Mouse (Mus musculus): ENCODE measurements at regions not wholly inside any gene's neighbourhood (a gene's known extent, or its start where the extent isn't known, plus 50 kb on each side); places are given as distances from the start of the nearest gene placed in this dataset.

- Histone ChIP-seq H3K27me3 (ENCODE audit: control insufficient read depth, insufficient read depth, low read length) (no peaks in the 10 kb centered on the region), H3K36me3 (ENCODE audit: control insufficient read depth, insufficient read depth, low read length) (no peaks in the 10 kb centered on the region), H3K27ac (ENCODE audit: control insufficient read depth, insufficient read depth, low read depth, low read length) (no peak overlapping the region), H3K4me3 (ENCODE audit: control insufficient read depth, low read depth, low read length) (no peak overlapping the region), H3K4me1 (ENCODE audit: control insufficient read depth, insufficient read depth, low read length) (peaks cover 3% of the 10 kb centered on the region; the same call in 1 of the 2 replicates)
- TF ChIP-seq CTCF (IDR thresholded peaks at IDR 0.05; ENCODE audit: control insufficient read depth, insufficient read depth, insufficient replicate concordance, low read depth, low read length) (no peak), POLR2A (IDR thresholded peaks at IDR 0.05; ENCODE audit: control insufficient read depth, low read depth, low read length) (no peak)
These were observed 247.0 kb downstream of the Nr2f2 start for GRCm38 (mm10) chr7:70119517-70119916.

- no peaks in the 10 kb centered on the region for H3K36me3 ChIP-seq (ENCODE audit: control insufficient read depth, insufficient read depth, low read length)
- TF ChIP-seq POLR2A (IDR thresholded peaks at IDR 0.05; ENCODE audit: control insufficient read depth, low read depth, low read length): no peak
- no peak for TF ChIP-seq CTCF (IDR thresholded peaks at IDR 0.05; ENCODE audit: control insufficient read depth, insufficient read depth, insufficient replicate concordance, low read depth, low read length)
- H3K27me3 ChIP-seq (ENCODE audit: control insufficient read depth, insufficient read depth, low read length): no peaks in the 10 kb centered on the region
- H3K4me1 ChIP-seq (ENCODE audit: control insufficient read depth, insufficient read depth, low read length): peaks cover 3% of the 10 kb centered on the region; the same call in 1 of the 2 replicates
- peak overlapping the region; percentile 58 for H3K4me3 ChIP-seq (ENCODE audit: control insufficient read depth, low read depth, low read length)
- H3K27ac ChIP-seq (ENCODE audit: control insufficient read depth, insufficient read depth, low read depth, low read length): no peak overlapping the region
These were observed 247.6 kb downstream of the Nr2f2 start for GRCm38 (mm10) chr7:70118971-70119370.

DNA sequence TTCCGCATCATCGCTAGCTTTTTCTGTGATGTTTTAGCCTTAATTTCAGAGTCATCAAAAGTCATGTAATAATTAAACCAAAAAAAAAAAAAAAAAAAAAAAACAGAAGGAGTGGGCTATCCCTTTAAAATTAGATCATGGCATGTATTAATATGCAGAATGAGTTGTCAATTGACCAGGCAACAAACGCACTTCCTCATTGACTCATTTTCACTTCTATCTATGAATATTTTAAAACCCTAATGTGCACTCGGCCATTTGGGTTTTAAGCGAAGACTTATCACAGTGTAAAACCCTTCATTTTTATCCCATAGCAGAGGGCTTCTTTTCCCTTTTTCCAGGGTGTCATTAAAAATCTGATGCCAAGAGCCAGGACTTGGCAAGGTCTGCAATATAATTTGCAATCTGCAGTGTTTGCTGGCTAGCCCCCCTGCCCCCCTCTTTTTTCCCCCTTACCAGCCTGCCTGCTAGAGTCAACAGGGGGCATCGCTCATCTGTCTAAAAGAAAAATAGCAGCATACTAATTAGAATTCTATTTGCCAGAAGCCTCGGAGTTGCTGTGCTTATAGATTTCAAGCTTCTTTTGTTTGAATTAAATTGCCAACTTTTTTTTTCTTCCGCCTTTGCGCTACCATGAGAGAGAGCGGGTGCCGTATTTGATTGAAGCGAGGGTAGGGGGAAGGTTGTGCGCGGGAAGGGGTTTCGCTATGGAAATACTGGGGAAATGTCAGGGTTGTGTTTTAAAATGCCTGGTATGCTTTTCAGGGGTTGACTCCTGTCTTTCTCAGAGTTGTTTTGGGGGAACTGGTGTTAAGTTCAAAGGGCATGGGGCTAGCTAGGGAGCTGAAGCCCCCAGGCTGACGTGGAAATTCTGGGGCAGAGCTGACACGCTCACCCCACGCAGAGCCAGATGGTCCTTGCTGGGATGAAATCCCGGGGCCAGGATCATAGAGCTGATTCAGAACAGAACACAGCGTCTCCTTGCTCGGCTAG lies 248.3 kb downstream of the Nr2f2 start:
- no peaks in the 10 kb centered on the region for H3K27me3 ChIP-seq (ENCODE audit: control insufficient read depth, insufficient read depth, low read length)
- no peak for TF ChIP-seq CTCF (IDR thresholded peaks at IDR 0.05; ENCODE audit: control insufficient read depth, insufficient read depth, insufficient replicate concordance, low read depth, low read length)
- TF ChIP-seq POLR2A (IDR thresholded peaks at IDR 0.05; ENCODE audit: control insufficient read depth, low read depth, low read length): no peak
- H3K27ac ChIP-seq (ENCODE audit: control insufficient read depth, insufficient read depth, low read depth, low read length): no peak overlapping the region
- no peaks in the 10 kb centered on the region for H3K36me3 ChIP-seq (ENCODE audit: control insufficient read depth, insufficient read depth, low read length)
- H3K4me1 ChIP-seq (ENCODE audit: control insufficient read depth, insufficient read depth, low read length): peaks cover 3% of the 10 kb centered on the region; the same call in 1 of the 2 replicates
- peak overlapping the region; percentile 58 for H3K4me3 ChIP-seq (ENCODE audit: control insufficient read depth, low read depth, low read length)

DNA sequence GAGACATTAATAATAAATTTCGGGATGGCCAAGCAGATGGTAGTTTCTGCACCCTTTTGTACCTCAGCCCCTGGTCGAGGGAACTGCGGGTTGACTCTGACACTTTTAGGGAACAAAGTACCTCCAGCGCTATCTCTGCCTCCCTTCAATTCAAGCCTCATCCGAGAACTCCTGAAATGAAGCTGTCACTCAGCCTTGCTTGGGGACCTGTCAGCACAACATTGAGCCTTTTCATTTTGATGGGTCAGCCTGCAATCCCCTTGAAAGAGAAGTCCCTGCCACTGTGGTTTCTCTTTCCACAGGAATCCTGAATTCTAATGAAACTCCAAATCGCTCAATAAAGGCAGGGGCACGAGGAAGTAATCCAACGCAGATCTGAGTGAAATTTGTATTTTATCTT lies 257.5 kb downstream of the Nr2f2 start:
- Histone ChIP-seq H3K4me1 (ENCODE audit: control insufficient read depth, insufficient read depth, low read length) (no peaks in the 10 kb centered on the region), H3K4me3 (ENCODE audit: control insufficient read depth, low read depth, low read length) (no peak overlapping the region), H3K27ac (ENCODE audit: control insufficient read depth, insufficient read depth, low read depth, low read length) (no peak overlapping the region), H3K27me3 (ENCODE audit: control insufficient read depth, insufficient read depth, low read length) (no peaks in the 10 kb centered on the region), H3K36me3 (ENCODE audit: control insufficient read depth, insufficient read depth, low read length) (no peaks in the 10 kb centered on the region)
- TF ChIP-seq CTCF (IDR thresholded peaks at IDR 0.05; ENCODE audit: control insufficient read depth, insufficient read depth, insufficient replicate concordance, low read depth, low read length) (no peak), POLR2A (IDR thresholded peaks at IDR 0.05; ENCODE audit: control insufficient read depth, low read depth, low read length) (no peak)

GRCm38 (mm10) chr7:70105024-70105423 lies 261.5 kb downstream of the Nr2f2 start:
- H3K4me1 ChIP-seq (ENCODE audit: control insufficient read depth, insufficient read depth, low read length): no peaks in the 10 kb centered on the region

DNA sequence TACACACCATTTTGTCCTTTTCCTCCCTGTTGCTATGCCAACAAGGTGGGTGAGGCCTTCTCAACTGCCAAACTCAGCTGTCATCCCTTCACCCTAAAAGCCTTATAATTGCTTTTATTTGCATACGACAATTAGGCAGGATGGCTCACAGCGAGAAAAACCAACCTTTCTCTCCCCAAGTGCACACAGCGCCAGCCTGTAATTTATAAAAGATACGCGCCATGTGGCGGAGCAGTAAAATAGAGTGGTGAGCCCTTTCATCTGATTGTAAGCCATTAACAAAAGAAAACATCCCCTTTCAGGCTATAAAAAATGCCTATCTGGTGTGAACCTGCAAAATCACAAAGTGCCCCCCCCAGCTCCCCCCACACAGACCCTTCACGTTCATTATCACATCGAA lies 262.0 kb downstream of the Nr2f2 start:
- H3K36me3 ChIP-seq (ENCODE audit: control insufficient read depth, insufficient read depth, low read length): no peaks in the 10 kb centered on the region
- no peaks in the 10 kb centered on the region for H3K27me3 ChIP-seq (ENCODE audit: control insufficient read depth, insufficient read depth, low read length)
- no peak overlapping the region for H3K27ac ChIP-seq (ENCODE audit: control insufficient read depth, insufficient read depth, low read depth, low read length)
- no peaks in the 10 kb centered on the region for H3K4me1 ChIP-seq (ENCODE audit: control insufficient read depth, insufficient read depth, low read length)
- no peak overlapping the region for H3K4me3 ChIP-seq (ENCODE audit: control insufficient read depth, low read depth, low read length)
- no peak for TF ChIP-seq CTCF (IDR thresholded peaks at IDR 0.05; ENCODE audit: control insufficient read depth, insufficient read depth, insufficient replicate concordance, low read depth, low read length)
- no peak for TF ChIP-seq POLR2A (IDR thresholded peaks at IDR 0.05; ENCODE audit: control insufficient read depth, low read depth, low read length)

More at GRCm38 (mm10) chr7:70105024-70105423, 261.5 kb downstream of the Nr2f2 start:
- TF ChIP-seq POLR2A (IDR thresholded peaks at IDR 0.05; ENCODE audit: control insufficient read depth, low read depth, low read length) (no peak), CTCF (IDR thresholded peaks at IDR 0.05; ENCODE audit: control insufficient read depth, insufficient read depth, insufficient replicate concordance, low read depth, low read length) (no peak)
- H3K36me3 ChIP-seq (ENCODE audit: control insufficient read depth, insufficient read depth, low read length): no peaks in the 10 kb centered on the region
- H3K27me3 ChIP-seq (ENCODE audit: control insufficient read depth, insufficient read depth, low read length): no peaks in the 10 kb centered on the region
- H3K27ac ChIP-seq (ENCODE audit: control insufficient read depth, insufficient read depth, low read depth, low read length): no peak overlapping the region
- H3K4me3 ChIP-seq (ENCODE audit: control insufficient read depth, low read depth, low read length): no peak overlapping the region

DNA sequence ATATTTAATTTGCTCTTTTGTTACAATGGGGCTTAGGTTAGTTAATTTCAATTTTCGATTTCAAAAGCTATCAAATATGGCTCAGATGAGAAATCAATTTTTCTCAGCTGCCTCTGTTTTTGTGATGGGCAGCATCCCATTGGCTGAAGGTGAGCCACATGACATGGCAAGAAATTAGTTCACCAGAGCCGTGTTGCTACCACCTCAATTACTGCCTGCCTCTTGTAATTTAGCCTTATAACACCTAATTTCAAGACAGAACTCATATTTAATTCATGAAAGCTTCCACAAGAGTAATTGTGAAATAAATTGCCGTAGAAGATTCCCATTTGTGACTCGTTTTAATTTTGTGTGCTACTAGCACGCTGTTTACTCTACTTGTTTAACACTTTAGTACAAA lies 262.9 kb downstream of the Nr2f2 start:
- H3K27ac ChIP-seq (ENCODE audit: control insufficient read depth, insufficient read depth, low read depth, low read length): no peak overlapping the region
- no peak overlapping the region for H3K4me3 ChIP-seq (ENCODE audit: control insufficient read depth, low read depth, low read length)
- no peak for TF ChIP-seq POLR2A (IDR thresholded peaks at IDR 0.05; ENCODE audit: control insufficient read depth, low read depth, low read length)
- no peak for TF ChIP-seq CTCF (IDR thresholded peaks at IDR 0.05; ENCODE audit: control insufficient read depth, insufficient read depth, insufficient replicate concordance, low read depth, low read length)
- H3K4me1 ChIP-seq (ENCODE audit: control insufficient read depth, insufficient read depth, low read length): no peaks in the 10 kb centered on the region
- no peaks in the 10 kb centered on the region for H3K27me3 ChIP-seq (ENCODE audit: control insufficient read depth, insufficient read depth, low read length)
- no peaks in the 10 kb centered on the region for H3K36me3 ChIP-seq (ENCODE audit: control insufficient read depth, insufficient read depth, low read length)
